Mouse (Mus musculus): ENCODE data around the gene Golga1.

DNA sequence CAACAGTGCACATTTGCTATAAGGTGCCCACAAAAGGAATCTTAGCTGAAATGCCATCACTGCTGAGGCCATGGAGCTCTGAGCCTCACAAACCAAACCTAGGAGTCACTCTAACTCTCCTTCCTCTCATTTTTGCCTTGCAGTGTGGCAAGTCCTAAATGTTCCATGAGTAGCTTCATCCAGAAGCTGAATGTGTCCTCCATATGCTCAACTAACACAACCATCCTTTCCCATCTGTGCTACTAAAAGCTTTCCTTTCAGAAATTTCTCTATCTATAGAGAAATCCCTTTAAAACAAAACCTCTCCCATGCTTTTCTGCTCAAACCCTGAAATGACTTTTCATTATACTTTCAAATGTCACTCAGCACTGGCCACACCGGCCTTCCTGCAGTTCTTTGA is 33.7 kb downstream of the Golga1 start:
- no peak for TF ChIP-seq CTCF (IDR thresholded peaks at IDR 0.05; ENCODE audit: low read depth, low read length)
- TF ChIP-seq EP300 (IDR thresholded peaks at IDR 0.05; ENCODE audit: insufficient read depth, low read depth, low read length), result no peak
- TF ChIP-seq POLR2A (IDR thresholded peaks at IDR 0.05; ENCODE audit: insufficient read depth, low read length), result no peak

All from ES-Bruce4 (cell line).